Mouse (Mus musculus): ENCODE results near the gene Nodal. TPM values are rescaled to one million over a fixed set of nuclear protein-coding genes. Genes with fewer than 3 reads are reported as not detected.
"Not testable (repeated sequence)": the region's sequence is repeated elsewhere in the genome, so short reads cannot be mapped to it uniquely, and the experiment has no call there.

Nodal gene
- polyA plus RNA-seq, 1 experiment = 52.2 TPM

DNA sequence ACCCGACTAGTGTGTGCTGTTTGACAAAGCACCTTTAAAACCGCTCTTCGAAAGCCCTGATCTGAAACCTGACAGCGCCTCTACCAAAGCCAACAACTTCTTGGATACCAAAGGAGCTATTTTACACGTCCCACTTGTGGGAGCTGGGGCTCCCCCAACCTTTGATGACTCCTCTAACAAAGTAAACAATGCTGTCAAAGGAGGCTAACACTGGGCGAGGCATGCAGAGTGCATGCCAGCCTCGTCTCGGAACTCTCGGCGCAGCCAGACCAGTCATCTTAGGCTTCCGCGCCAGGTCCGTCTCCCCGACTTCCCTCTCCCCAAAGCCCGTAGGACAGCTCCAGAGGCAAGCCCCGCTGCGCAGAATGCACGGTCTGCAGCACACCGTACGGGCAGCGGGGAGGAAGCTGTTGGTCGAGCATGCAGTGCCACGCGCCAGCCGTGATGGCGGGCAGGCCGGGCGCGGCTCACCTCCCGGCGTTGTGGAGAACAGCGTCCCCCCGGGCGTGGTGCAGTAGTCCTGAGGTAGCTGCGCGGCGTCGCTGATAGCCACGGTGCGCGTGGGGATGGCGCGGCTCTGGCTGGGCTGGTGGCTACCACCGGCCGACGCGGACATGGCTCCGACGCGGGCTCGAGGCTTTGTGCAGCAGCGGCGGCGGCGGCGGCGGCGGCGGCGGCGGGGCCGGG lies 34.3 kb downstream of the Nodal start:
- TF ChIP-seq CTCF (IDR thresholded peaks at IDR 0.05; ENCODE audit: low read depth, low read length) = no peak
- no peak for TF ChIP-seq POLR2A (IDR thresholded peaks at IDR 0.05; ENCODE audit: insufficient read depth, low read length)
- no peak for TF ChIP-seq EP300 (IDR thresholded peaks at IDR 0.05; ENCODE audit: insufficient read depth, low read depth, low read length)
- Histone ChIP-seq H3K27ac (ENCODE audit: insufficient read depth, low read length) (0 out of 2 replicates have a peak overlapping the region, but pooled peaks have one; percentile 14), H3K9ac (ENCODE audit: low read depth, poor library complexity, severe bottlenecking) (peak overlapping the region; percentile 79), H3K4me3 (ENCODE audit: low read depth, low read length) (peak overlapping the region; percentile 93), H3K9me3 (replicated peaks; ENCODE audit: control insufficient read depth, insufficient read depth, low read length, poor library complexity, severe bottlenecking) (no peaks in the 10 kb centered on the region), H3K4me1 (ENCODE audit: control insufficient read depth, insufficient read depth, low read length) (peaks cover 8% of the 10 kb centered on the region), H3K27me3 (ENCODE audit: control insufficient read depth, insufficient read depth, low read length, poor library complexity, severe bottlenecking) (no peaks in the 10 kb centered on the region), H3K36me3 (ENCODE audit: control insufficient read depth, insufficient read depth, low read length, poor library complexity, severe bottlenecking) (peaks cover 21% of the 10 kb centered on the region)

- H3K9ac ChIP-seq (ENCODE audit: low read depth, poor library complexity, severe bottlenecking) = peak within 1 kb of the TSS; percentile 79
- H3K27ac ChIP-seq (ENCODE audit: insufficient read depth, low read length) = 0 out of 2 replicates have a peak within 1 kb of the TSS, but pooled peaks have one; percentile 14
- H3K4me3 ChIP-seq (ENCODE audit: low read depth, low read length) = peak within 1 kb of the TSS; percentile 93
- peaks cover 20% of the 10 kb centered on the region for H3K36me3 ChIP-seq (ENCODE audit: control insufficient read depth, insufficient read depth, low read length, poor library complexity, severe bottlenecking)
- H3K4me1 ChIP-seq (ENCODE audit: control insufficient read depth, insufficient read depth, low read length) = peaks cover 10% of the 10 kb centered on the region
- no peaks in the 10 kb centered on the region for H3K9me3 ChIP-seq (replicated peaks; ENCODE audit: control insufficient read depth, insufficient read depth, low read length, poor library complexity, severe bottlenecking)
- no peaks in the 10 kb centered on the region for H3K27me3 ChIP-seq (ENCODE audit: control insufficient read depth, insufficient read depth, low read length, poor library complexity, severe bottlenecking)
- TF ChIP-seq POLR2A (IDR thresholded peaks at IDR 0.05; ENCODE audit: insufficient read depth, low read length) = peak; percentile 77
- no peak for TF ChIP-seq EP300 (IDR thresholded peaks at IDR 0.05; ENCODE audit: insufficient read depth, low read depth, low read length)
Measured at GRCm38 (mm10) chr10:61452645-61453044, 34.9 kb downstream of the Nodal start, which contains the start of gene Eif4ebp2. Gene Eif4ebp2, minus strand, starts transcription at chr10:61452661.

DNA sequence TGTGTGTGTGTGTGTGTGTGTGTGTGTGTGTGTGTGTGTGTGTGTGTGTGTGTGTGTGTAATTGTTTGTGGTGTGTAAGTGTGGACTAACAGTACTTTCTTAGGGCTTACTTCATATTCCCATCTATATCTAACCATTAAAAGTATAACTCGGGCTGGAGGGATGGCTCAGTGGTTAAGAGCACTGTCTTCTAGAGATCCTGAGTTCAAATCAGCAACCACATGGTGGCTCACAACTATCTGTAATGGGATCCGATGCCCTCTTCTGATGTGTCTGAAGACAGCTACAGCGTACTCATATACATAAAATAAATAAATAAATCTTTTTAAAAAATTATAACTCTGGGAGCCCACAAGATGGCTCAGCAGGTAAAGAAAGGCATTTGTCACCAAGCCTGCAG lies 35.4 kb downstream of the Nodal start:
- peaks cover 16% of the 10 kb centered on the region for H3K36me3 ChIP-seq (ENCODE audit: control insufficient read depth, insufficient read depth, low read length, poor library complexity, severe bottlenecking)
- not testable (repeated sequence) for H3K27me3 ChIP-seq (ENCODE audit: control insufficient read depth, insufficient read depth, low read length, poor library complexity, severe bottlenecking); H3K4me1 ChIP-seq (ENCODE audit: control insufficient read depth, insufficient read depth, low read length); H3K9ac ChIP-seq (ENCODE audit: low read depth, poor library complexity, severe bottlenecking); H3K27ac ChIP-seq (ENCODE audit: insufficient read depth, low read length); H3K4me3 ChIP-seq (ENCODE audit: low read depth, low read length); H3K9me3 ChIP-seq (replicated peaks; ENCODE audit: control insufficient read depth, insufficient read depth, low read length, poor library complexity, severe bottlenecking)

DNA sequence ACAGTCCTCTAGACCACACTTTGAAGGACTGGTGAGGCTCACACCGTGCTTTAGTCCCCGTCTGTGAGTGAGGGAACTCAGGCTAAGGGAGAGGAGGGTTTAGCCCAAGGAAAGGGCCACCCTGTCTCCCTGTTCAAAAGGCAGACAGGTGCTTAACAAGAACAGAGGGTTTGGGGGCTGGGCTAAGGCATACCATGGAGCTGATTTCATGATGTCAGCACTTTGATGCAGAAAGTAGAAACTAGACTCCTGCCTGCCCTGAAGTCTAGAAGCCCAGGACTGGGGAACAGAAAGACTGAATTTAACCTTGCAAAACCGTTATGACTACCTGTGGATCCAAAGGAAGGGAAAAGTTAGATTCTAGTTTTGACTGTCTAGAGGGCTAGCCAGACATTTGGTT lies 39.4 kb downstream of the Nodal start:
- H3K9me3 ChIP-seq (replicated peaks; ENCODE audit: control insufficient read depth, insufficient read depth, low read length, poor library complexity, severe bottlenecking) = no peaks in the 10 kb centered on the region
- H3K27ac ChIP-seq (ENCODE audit: insufficient read depth, low read length) = peak overlapping the region; percentile 65
- no peaks in the 10 kb centered on the region for H3K36me3 ChIP-seq (ENCODE audit: control insufficient read depth, insufficient read depth, low read length, poor library complexity, severe bottlenecking)
- peaks cover 3% of the 10 kb centered on the region for H3K4me1 ChIP-seq (ENCODE audit: control insufficient read depth, insufficient read depth, low read length)
- TF ChIP-seq CTCF (IDR thresholded peaks at IDR 0.05; ENCODE audit: low read depth, low read length) (no peak), POLR2A (IDR thresholded peaks at IDR 0.05; ENCODE audit: insufficient read depth, low read length) (no peak), EP300 (IDR thresholded peaks at IDR 0.05; ENCODE audit: insufficient read depth, low read depth, low read length) (no peak)
- no peak overlapping the region for H3K4me3 ChIP-seq (ENCODE audit: low read depth, low read length)
- no peaks in the 10 kb centered on the region for H3K27me3 ChIP-seq (ENCODE audit: control insufficient read depth, insufficient read depth, low read length, poor library complexity, severe bottlenecking)
- H3K9ac ChIP-seq (ENCODE audit: low read depth, poor library complexity, severe bottlenecking) = peak overlapping the region; percentile 28; the same call in 1 of the 2 replicates

- Histone ChIP-seq H3K9me3 (replicated peaks; ENCODE audit: control insufficient read depth, insufficient read depth, low read length, poor library complexity, severe bottlenecking) (no peaks in the 10 kb centered on the region), H3K27me3 (ENCODE audit: control insufficient read depth, insufficient read depth, low read length, poor library complexity, severe bottlenecking) (no peaks in the 10 kb centered on the region), H3K9ac (ENCODE audit: low read depth, poor library complexity, severe bottlenecking) (no peak overlapping the region), H3K27ac (ENCODE audit: insufficient read depth, low read length) (no peak overlapping the region), H3K4me3 (ENCODE audit: low read depth, low read length) (no peak overlapping the region), H3K4me1 (ENCODE audit: control insufficient read depth, insufficient read depth, low read length) (no peaks in the 10 kb centered on the region), H3K36me3 (ENCODE audit: control insufficient read depth, insufficient read depth, low read length, poor library complexity, severe bottlenecking) (no peaks in the 10 kb centered on the region)
- TF ChIP-seq CTCF (IDR thresholded peaks at IDR 0.05; ENCODE audit: low read depth, low read length) (no peak), POLR2A (IDR thresholded peaks at IDR 0.05; ENCODE audit: insufficient read depth, low read length) (no peak), EP300 (IDR thresholded peaks at IDR 0.05; ENCODE audit: insufficient read depth, low read depth, low read length) (no peak)
Measured at GRCm38 (mm10) chr10:61465009-61465408, 47.2 kb downstream of the Nodal start.

GRCm38 (mm10) chr10:61466242-61466641 lies 48.5 kb downstream of the Nodal start:
- H3K4me1 ChIP-seq (ENCODE audit: control insufficient read depth, insufficient read depth, low read length) = no peaks in the 10 kb centered on the region
- no peaks in the 10 kb centered on the region for H3K36me3 ChIP-seq (ENCODE audit: control insufficient read depth, insufficient read depth, low read length, poor library complexity, severe bottlenecking)
- H3K27ac ChIP-seq (ENCODE audit: insufficient read depth, low read length) = no peak overlapping the region
- H3K27me3 ChIP-seq (ENCODE audit: control insufficient read depth, insufficient read depth, low read length, poor library complexity, severe bottlenecking) = no peaks in the 10 kb centered on the region
- H3K9me3 ChIP-seq (replicated peaks; ENCODE audit: control insufficient read depth, insufficient read depth, low read length, poor library complexity, severe bottlenecking) = no peaks in the 10 kb centered on the region
- TF ChIP-seq CTCF (IDR thresholded peaks at IDR 0.05; ENCODE audit: low read depth, low read length) = peak; percentile 82
- no peak for TF ChIP-seq EP300 (IDR thresholded peaks at IDR 0.05; ENCODE audit: insufficient read depth, low read depth, low read length)
- no peak overlapping the region for H3K9ac ChIP-seq (ENCODE audit: low read depth, poor library complexity, severe bottlenecking)
- H3K4me3 ChIP-seq (ENCODE audit: low read depth, low read length) = peak overlapping the region; percentile 45

Measured in ES-Bruce4 (cell line).